Mouse (Mus musculus): ENCODE data around the gene Mrgprb4.

- TF ChIP-seq EP300 (IDR thresholded peaks at IDR 0.05; ENCODE audit: low read depth) (no peak), CTCF (IDR thresholded peaks at IDR 0.05; ENCODE audit: low read depth) (no peak)
These were observed 30.2 kb downstream of the Mrgprb4 start, which contains the start of gene Mrgprb5 for GRCm38 (mm10) chr7:48168919-48169318.

Data from liver, postnatal 0 days (tissue).